Mouse (Mus musculus) liver, postnatal 0 days (tissue): ENCODE measurements around the gene Uox.

Experiments used
- CTCF ChIP-seq: sonication (generic); IDR thresholded peaks from 2 replicates; pipeline ENCODE4 v1.5.1; 2016; ENCODE audit warnings: antibody characterized with exemption, low read depth
- EP300 ChIP-seq: IDR thresholded peaks from 2 replicates; pipeline ENCODE4 v1.6.1; 2016; ENCODE audit warnings: antibody characterized with exemption, low read depth, mild to moderate bottlenecking

- TF ChIP-seq CTCF = no peak
- no peak for TF ChIP-seq EP300
These were observed 111.5 kb downstream of the Uox start for GRCm38 (mm10) chr3:146681696-146682095.
